Mouse (Mus musculus): ENCODE data around the gene Clec4e. TPM values are rescaled to one million over a fixed set of nuclear protein-coding genes. Genes with fewer than 3 reads are reported as not detected.

The Clec4e gene
- polyA plus RNA-seq (2012), result 0.05 and 0.09 TPM in 2 replicates

DNA sequence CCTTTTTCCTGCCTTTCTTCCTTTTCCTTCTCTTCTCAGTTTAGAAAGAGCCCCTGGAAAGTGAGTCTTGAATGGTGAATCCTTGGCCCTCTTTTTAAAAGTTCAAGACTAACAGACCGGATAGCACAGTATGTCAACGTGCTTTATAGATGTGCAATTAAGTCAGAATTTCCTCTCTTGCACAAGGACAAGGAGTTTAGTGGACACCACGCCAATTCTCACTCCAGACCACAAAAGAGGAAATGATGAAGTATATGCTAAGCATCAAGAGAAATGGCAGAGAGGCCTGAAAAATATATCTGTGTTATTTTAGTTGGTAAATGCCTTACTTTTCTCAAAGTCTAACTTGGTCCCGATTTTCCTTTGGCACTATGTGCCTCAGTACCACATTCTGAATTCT lies at the start of gene Clec4e:
Gene Clec4e, minus strand, starts transcription at position 118 of the 400 bp plus-strand sequence.
- no peak for TF ChIP-seq GATA1 (IDR thresholded peaks at IDR 0.05; ENCODE audit: low read length)

DNA sequence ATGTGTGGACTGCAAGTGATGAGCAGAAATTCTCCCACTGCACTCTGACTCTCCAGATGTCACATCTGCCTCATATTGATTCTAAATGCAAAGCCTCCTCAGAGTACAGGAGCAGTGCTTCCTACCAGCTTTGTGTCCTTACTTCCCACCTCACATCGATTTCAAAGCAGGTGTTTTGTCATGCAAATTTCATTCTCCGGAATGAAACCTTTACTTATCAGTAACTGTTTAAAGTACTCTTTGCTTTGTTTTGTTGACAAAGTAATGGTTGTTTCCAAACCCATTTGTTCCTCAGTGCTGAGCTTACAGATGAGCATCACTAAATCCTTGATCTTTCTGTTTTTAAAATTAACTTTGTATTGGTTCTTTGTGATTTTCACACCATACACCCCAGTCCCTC lies 42.8 kb upstream of the Clec4e start:
- TF ChIP-seq GATA1 (IDR thresholded peaks at IDR 0.05; ENCODE audit: low read length), result no peak

DNA sequence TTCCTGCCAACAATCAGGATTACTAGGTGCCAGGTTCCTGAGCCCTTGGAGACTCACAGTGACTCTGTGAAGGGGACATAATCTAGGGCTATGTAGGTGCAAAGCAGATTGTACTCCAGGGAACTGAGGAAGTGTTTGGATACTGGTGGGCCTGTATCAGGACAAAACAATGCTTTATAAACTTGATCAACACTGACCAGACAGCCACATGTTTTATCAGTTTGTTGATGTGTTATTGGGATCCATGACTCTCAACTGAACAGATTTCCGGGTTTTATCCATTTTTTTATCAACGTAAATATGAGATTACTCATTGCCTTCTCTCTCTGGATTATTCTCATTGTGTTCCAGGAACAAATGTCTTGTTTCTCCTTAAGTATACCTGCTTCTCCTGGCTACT lies 18.4 kb upstream of the Clec4e start, which contains the start of gene Vmn2r19:
Gene Vmn2r19, plus strand, starts transcription at position 301 of the 400 bp plus-strand sequence.
- no peak for TF ChIP-seq GATA1 (IDR thresholded peaks at IDR 0.05; ENCODE audit: low read length)

DNA sequence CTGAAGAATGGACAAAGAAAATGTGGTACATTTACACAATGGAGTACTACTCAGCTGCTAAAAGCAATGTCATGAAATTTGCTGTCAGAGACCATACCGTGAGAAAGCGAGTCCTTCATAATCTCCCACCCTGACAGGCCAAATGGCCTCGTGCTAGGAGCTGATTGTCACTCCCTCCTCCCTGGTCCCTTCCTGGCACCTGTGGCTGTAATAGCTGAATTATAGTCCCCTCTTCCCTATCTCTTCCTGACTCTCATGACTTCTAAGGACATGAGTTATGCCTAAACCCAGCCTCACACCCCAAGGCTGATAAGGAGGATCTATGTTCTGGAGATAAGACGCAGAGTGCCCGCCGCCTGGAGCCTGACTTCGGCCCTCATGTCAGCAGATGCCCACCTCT lies 16.6 kb upstream of the Clec4e start:
- TF ChIP-seq GATA1 (IDR thresholded peaks at IDR 0.05; ENCODE audit: low read length), result peak; percentile 44

DNA sequence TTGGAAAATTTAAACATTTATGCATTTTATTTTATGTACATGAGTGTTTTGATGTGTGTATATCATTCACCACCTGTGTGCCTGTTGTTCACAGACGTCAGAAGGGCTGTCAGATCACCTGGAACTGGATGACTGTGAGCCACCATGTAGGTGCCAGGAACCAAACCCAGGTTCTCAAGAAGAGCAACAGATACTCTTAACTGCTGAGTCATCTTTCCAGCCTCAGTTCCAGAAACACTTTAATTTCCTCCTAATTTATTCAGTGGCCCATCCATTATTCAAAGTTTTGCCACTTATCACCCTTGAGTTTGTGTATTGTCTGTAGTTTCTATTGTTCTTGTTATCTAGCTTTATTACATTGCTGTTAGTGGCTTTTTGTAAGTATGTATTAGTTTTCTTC lies 7.0 kb upstream of the Clec4e start:
- TF ChIP-seq GATA1 (IDR thresholded peaks at IDR 0.05; ENCODE audit: low read length), result no peak

DNA sequence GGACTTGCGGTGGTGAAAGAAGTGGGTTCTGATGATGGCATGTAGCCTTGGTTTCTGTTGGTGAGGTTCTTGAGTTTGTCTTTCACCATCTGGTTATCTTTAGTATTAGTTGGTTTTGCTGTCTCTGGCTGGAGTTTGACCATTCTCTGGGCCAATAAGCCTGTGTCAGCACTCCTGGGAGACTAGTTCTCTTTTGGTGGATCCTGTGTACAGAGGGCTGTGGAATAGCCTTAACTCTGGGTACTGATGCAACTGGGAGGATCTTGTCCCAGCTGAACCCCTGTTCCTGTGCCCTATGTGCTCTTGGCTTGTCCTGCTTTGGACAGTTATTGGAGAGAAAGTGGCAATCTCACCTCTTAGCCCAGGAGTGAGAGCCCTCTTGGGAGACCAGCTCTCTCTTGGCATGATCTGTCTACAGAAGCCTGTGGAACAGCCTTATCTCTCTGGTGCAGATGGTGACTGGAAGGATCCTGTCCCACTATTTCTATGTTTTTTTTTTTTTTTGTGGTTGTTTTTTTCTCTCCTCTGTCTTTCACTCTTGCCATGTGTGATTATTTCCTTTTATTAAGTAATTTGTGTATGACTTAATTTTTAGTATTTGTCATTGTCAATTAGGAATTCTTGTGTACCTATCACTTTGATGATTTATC lies 3.2 kb upstream of the Clec4e start:
- peak; percentile 45 for TF ChIP-seq GATA1 (IDR thresholded peaks at IDR 0.05; ENCODE audit: low read length)

DNA sequence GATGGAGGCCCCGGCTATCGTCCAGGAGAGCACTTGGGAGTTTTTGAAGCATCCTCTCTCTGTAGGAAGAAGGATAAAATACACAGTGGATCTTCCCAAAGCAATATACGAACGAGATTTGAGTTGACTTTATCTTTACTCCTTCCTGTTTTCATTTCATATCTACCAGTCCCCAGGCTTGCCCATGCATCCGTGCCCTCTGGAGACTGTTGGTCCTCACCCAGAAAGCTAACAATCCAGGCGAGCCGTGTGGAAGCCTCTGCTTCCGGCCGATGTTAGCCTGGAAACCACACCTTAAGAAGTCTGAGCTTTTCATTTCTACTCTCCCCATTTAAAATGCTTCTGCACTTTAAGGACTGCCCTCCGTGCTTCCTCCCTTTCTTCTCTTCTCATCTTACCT lies 739 bp downstream of the Clec4e start:
- TF ChIP-seq GATA1 (IDR thresholded peaks at IDR 0.05; ENCODE audit: low read length), result peak; percentile 59

DNA sequence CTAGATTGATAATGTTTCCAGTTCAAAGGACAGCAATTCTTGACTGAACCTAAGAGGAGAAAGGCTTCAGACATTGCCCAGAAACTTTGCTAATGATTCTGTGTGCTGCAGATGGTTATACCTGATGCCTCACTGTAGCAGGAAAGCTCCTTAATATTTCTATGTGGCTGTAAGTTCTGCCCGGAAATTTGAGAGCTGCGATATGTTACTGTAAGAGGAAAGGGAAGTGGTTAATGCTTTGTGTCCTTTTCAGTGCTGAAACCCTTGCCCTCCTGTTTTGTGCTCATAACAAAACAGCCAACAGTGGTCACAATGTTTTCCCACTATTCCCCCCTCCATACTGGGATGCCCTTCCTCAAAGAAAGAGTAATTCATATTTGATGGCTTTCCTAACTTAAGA lies 3.4 kb downstream of the Clec4e start:
- no peak for TF ChIP-seq GATA1 (IDR thresholded peaks at IDR 0.05; ENCODE audit: low read length)

DNA sequence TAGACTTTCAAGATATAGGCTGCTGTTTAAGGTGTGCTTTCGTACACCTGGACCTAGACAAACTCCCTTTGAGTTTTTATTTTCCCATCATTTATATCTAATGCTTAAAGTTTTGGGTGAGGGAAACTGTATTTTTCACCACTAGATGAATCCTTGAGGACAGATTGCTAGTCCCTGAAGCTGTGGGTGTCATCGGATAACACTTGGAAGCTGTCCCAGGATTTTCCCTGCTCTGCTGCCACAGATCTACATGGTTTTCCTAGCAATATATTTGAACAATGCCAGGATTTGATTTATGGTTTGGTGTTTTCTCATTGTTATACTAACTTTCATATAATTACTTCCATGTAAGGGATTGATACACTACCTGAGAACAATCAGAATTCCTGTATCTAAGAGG lies 10.2 kb downstream of the Clec4e start:
- no peak for TF ChIP-seq GATA1 (IDR thresholded peaks at IDR 0.05; ENCODE audit: low read length)

DNA sequence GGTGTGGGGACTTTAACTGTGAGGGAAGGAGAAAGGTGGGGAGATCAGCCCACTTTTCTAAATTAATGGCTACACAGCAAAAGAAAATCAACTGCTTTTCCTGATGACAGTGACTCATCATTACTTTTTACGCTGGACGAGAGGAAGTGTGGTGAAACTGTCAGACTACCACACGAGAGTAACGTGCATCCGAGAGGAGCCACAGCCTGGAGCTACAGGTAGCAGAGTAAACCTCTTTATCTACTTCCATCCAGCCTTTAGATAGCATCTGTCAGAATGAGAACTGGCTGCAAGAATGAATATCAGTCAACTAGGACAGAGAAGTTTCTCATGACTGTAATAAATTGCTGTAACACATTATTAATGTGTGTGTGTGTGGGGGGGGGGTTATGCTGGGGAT lies 22.7 kb downstream of the Clec4e start:
- TF ChIP-seq GATA1 (IDR thresholded peaks at IDR 0.05; ENCODE audit: low read length), result peak; percentile 53

DNA sequence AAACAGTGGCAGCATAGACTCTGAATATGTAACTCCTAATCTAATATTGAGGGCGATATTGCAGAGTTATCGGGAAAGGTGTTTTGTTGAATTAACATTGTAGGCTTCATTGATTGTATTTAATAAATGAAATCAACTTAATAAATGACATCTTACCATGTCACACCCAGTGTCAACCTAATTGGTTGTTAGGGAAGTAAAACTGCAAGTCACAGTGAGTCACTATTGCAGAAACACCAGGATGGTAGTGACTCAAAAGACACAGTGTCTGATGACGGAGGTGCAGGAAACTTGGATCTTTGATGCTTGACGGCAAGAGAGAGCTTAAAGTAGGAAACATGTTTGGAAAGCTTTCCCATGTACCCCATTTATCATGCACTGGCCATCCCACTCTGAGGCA lies 23.9 kb downstream of the Clec4e start:
- no peak for TF ChIP-seq GATA1 (IDR thresholded peaks at IDR 0.05; ENCODE audit: low read length)

DNA sequence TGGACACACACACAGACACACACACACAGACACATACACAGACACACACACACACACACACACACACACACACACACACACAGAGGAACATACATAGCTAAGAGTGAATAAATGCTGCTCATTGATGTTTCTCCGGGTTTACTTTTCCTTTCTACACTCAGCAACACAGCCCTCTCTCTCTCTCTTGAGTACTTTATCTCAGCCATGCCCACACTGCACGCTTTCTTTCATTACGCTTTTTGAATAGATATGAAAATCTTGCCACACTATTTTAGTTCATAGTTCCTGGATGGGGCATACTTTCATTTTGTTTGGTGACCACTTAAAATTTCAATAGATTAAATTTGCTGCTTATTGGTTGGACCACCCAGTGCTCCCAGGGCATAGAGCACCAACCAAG lies 25.5 kb downstream of the Clec4e start:
- no peak for TF ChIP-seq GATA1 (IDR thresholded peaks at IDR 0.05; ENCODE audit: low read length)

DNA sequence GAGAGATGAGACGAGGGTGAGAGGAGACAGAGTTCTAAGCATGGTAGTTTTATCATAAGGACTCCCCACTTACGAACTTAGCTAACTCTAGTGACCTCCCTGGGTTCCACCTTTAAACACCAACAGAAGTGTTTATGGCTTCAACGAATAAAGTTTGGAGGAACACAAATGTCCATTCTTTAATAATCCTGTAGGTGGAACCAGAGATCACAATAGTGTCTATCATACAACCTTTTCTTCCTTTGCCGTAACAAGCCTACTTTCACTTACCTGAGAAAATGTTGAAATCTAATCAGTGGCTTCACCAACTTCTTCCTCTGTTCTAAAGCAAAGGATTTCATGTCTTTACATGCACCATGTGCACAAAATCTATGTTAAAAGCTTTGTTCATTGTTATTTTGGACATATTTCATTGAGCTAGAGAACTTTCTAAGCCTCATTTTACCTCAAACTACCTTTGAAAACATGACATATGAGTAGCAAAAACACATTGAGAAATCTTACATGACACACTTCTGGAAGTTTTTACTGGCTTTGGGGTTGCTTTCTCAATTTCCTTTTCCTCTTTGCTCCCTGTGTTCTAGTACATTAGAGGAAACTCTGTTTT lies 28.0 kb downstream of the Clec4e start, which contains the start of gene Clec4d:
Gene Clec4d, plus strand, starts transcription at position 557 of the 607 bp plus-strand sequence.
- no peak for TF ChIP-seq GATA1 (IDR thresholded peaks at IDR 0.05; ENCODE audit: low read length)

DNA sequence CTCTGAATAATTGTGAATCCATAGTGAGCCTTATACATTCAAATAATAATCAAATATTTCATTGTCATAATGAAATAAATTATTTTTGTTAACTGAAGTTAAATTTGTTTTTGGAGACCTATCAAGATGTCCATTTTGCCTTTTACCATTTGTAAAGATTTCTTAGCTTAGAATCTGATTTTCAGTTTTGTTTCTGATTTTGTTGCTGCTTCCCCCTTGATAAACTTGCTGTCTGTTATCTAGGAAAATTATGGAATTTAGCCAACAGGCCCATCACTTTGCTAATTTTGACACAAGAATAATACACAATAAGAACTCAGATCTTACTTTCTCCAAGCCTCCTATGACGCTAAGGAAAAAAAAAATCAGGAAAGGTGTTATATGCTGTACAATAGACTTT lies 28.8 kb downstream of the Clec4e start:
- TF ChIP-seq GATA1 (IDR thresholded peaks at IDR 0.05; ENCODE audit: low read length), result no peak

DNA sequence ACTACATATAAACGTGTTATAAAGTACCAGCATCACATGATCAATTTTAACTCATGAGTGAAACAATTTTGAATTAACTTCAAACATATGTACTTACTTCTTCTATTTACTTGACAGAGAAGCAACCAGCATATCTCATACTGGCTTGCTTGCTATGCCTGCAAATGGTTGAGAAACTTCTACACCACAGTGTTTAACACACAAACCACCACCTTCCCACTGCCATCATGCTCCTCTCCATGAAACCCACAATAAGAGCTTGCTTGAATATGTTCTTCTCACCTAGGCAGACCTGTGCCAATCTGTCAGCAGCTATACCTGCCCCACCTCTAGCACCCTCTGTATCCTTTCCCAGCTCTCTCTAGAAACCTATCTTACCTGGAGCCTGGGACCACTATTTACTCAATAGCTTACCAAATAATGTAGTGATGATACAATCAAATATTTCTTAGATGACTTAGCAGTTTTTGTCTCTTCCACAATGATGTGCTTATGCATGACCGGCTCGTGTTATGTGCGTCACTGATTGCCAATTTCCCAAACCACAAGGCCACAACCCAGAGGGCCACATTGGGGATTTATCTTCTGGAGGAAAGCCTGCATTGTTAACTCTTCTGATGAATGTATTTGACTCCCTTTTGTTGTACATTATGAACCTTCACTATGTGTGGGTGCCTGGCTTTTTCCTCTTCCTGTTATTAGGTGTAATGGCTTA lies 29.6 kb downstream of the Clec4e start:
- TF ChIP-seq GATA1 (IDR thresholded peaks at IDR 0.05; ENCODE audit: low read length), result peak; percentile 70

DNA sequence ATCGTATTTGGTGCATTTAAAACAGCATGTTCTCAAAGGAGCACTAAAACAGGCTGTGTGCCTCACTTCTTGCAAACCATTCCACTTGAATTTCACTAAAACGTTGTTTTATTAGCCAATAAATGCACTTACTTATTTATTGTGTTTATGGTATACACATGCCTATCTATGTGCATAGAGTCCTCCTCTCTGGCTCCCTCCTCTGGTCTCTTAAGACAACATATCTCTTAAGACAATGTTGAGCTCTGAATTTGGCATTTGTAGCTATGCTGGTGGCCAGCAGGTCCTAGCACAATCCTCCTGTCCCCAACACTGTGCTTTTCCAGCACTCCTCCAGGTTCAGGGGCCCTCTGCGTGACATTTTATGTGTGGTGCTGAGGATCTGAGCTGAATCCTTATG lies 30.7 kb downstream of the Clec4e start:
- TF ChIP-seq GATA1 (IDR thresholded peaks at IDR 0.05; ENCODE audit: low read length), result no peak

DNA sequence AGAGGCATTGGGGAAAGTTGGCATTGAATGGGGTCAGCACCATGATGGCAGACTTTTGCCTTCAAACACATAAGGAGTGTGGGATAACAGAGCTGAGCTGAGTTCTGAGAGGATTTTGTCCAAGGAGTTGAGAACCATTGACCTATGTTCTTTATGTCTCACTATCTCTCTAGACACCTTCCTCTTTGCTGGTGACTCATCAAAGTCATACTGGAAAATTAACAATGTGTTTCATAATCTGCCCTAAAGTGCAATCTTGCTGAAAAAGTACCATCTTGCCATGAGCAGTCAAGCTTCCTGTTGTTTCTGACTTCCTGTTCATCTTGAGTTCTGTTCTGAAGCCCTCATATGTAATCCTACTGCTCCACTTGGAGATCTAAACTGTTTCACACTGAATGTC lies 36.9 kb downstream of the Clec4e start:
- TF ChIP-seq GATA1 (IDR thresholded peaks at IDR 0.05; ENCODE audit: low read length), result peak; percentile 64

All from G1E-ER4 (cell line).